16 mouse cellular contexts compared by ENCODE assay signal in genomic region chr19:53260828-53261227, GRCm38 (mm10).
"Had no signal": no experiment of that assay in that cellular context is flagged by ENCODE, and none has a peak within 500 bp of the region (broad histone marks: within the 10 kb centered on the region; RNA-seq: fewer than 3 reads in every experiment).

No protein-coding gene starts in this region.

- H3K4me3 ChIP-seq: lung, embryonic 15.5 days; megakaryocyte, embryonic 14.5 days; midbrain, embryonic 13.5 days; midbrain, embryonic 15.5 days; neural tube, embryonic 12.5 days; stomach, embryonic 15.5 days had no signal

- H3K36me3 ChIP-seq: lung, embryonic 15.5 days; midbrain, embryonic 13.5 days; midbrain, embryonic 15.5 days; neural tube, embryonic 12.5 days; stomach, embryonic 15.5 days had no signal

- H3K27me3 ChIP-seq: lung, embryonic 15.5 days; midbrain, embryonic 13.5 days; midbrain, embryonic 15.5 days; neural tube, embryonic 12.5 days; stomach, embryonic 15.5 days had no signal

- H3K27ac ChIP-seq: lung, embryonic 15.5 days; macrophage; midbrain, embryonic 13.5 days; midbrain, embryonic 15.5 days; neural tube, embryonic 12.5 days; stomach, embryonic 15.5 days; stomach, postnatal 0 days had no signal

- DNase-seq: lung, postnatal 14 days; lung, postnatal 36 days; right cerebral cortex, postnatal 14 days; thymus, adult 2 months; thymus, postnatal 25 days; thymus, postnatal 4 days had no signal

- H3K9me3 ChIP-seq: lung, embryonic 15.5 days; midbrain, embryonic 13.5 days; midbrain, embryonic 15.5 days; neural tube, embryonic 12.5 days; stomach, embryonic 15.5 days had no signal

- H3K9ac ChIP-seq: lung, embryonic 15.5 days; midbrain, embryonic 13.5 days; midbrain, embryonic 15.5 days; neural tube, embryonic 12.5 days; stomach, embryonic 15.5 days had no signal

- ATAC-seq: lung, postnatal 0 days; midbrain, embryonic 13.5 days; midbrain, embryonic 15.5 days had no signal

- H3K4me2 ChIP-seq: lung, embryonic 15.5 days; midbrain, embryonic 11.5 days; midbrain, embryonic 13.5 days; midbrain, embryonic 15.5 days; neural tube, embryonic 12.5 days; stomach, embryonic 15.5 days had no signal
